Mouse (Mus musculus): ENCODE data around the gene Mfap2.

DNA sequence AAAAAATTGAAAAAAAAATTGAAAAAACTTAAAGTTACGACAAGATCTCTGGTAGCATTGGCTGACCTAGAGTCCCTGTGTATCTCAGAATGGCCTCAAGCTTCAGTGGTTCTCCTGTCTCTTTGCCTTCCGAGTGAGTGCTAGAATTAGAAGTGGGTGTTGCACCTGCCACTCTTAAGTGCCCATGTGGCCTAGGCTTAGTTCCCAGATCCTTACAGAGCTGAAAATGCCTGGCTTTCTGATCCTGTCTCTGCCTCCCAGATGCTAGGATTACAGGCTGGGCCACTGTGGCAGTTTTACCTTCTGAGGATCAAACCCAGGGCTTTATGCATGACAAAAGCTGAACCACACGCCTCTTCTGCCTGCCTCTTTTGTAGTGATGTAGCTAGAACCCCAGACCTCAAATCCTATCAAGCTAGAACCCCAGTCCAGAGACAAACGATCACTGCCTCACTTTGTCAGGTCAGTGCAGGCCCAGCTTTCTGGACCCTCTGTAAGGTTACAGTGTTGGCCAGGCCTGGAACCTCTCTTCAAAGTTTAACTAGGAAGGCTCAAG lies 54.0 kb downstream of the Mfap2 start:
- TF ChIP-seq POLR2A (IDR thresholded peaks at IDR 0.05; ENCODE audit: insufficient read depth, low read depth, low read length): no peak
- no peak for TF ChIP-seq CTCF (IDR thresholded peaks at IDR 0.05; ENCODE audit: insufficient read depth, low read depth, low read length)

Measured in olfactory bulb, adult 2 months (tissue).